In genomic region chr13:55535796-55536193, GRCm38 (mm10) we compare ENCODE assay signal across 8 mouse cellular contexts. TPM values are rescaled to one million over a fixed set of nuclear protein-coding genes. Genes with fewer than 3 reads are reported as not detected.
DNase-seq lines count a peak whose midpoint lies in the region; ATAC-seq and TF ChIP-seq lines count a peak whose summit lies in the region.

No protein-coding gene starts in this region.

- H3K27ac ChIP-seq in heart, embryonic 14.5 days (replicated peaks in 1 of 2; ENCODE audit: control insufficient read depth in 1 of 2, insufficient read depth in 1 of 2, low read depth in 2 of 2, low read length in 2 of 2), result peak overlapping the region in 1 of 2 experiments; percentile 47; a peak in 2 of 4 replicates
- peak overlapping the region; percentile 71 for H3K27ac ChIP-seq in forebrain, embryonic 13.5 days
- no peak overlapping the region for H3K27ac ChIP-seq in liver, embryonic 16.5 days (ENCODE audit: low read length)

- H3K27me3 ChIP-seq in heart, embryonic 14.5 days (ENCODE audit: control insufficient read depth, insufficient read depth, low read length), result no peaks in the 10 kb centered on the region
- H3K27me3 ChIP-seq in G1E (ENCODE audit: insufficient read depth, low read length), result no peaks in the 10 kb centered on the region
- no peaks in the 10 kb centered on the region for H3K27me3 ChIP-seq in forebrain, embryonic 13.5 days
- no peaks in the 10 kb centered on the region for H3K27me3 ChIP-seq in liver, embryonic 16.5 days (ENCODE audit: control insufficient read depth, insufficient read depth, low read depth, low read length)

- peaks cover 76% of the 10 kb centered on the region for H3K36me3 ChIP-seq in heart, embryonic 14.5 days (ENCODE audit: control insufficient read depth, insufficient read depth, low read length)
- H3K36me3 ChIP-seq in G1E (replicated peaks), result peaks cover 84% of the 10 kb centered on the region
- peaks cover 79% of the 10 kb centered on the region for H3K36me3 ChIP-seq in forebrain, embryonic 13.5 days (ENCODE audit: poor library complexity, severe bottlenecking)
- H3K36me3 ChIP-seq in liver, embryonic 16.5 days (ENCODE audit: control insufficient read depth, insufficient read depth), result peaks cover 14% of the 10 kb centered on the region

- WGBS in heart, embryonic 14.5 days, result 16% methylated on average over 17 of the region's 17 CpGs
- WGBS in forebrain, embryonic 13.5 days, result 17% methylated on average over 17 of the region's 17 CpGs
- 17% methylated on average over 17 of the region's 17 CpGs for WGBS in liver, embryonic 16.5 days (ENCODE audit: insufficient replicate concordance)

- peak overlapping the region; percentile 91 for H3K9ac ChIP-seq in heart, embryonic 14.5 days (ENCODE audit: low read length)
- H3K9ac ChIP-seq in forebrain, embryonic 13.5 days, result peak overlapping the region; percentile 89
- H3K9ac ChIP-seq in liver, embryonic 16.5 days (ENCODE audit: low read depth, low read length), result peak overlapping the region; percentile 76

- H3K4me1 ChIP-seq in heart, embryonic 14.5 days (ENCODE audit: control insufficient read depth in 2 of 2, insufficient read depth in 2 of 2, low read length in 2 of 2), result peaks cover 2 to 9% of the 10 kb centered on the region in 2 experiments; a peak in 2 of 4 replicates
- peaks cover 20% of the 10 kb centered on the region for H3K4me1 ChIP-seq in G1E (ENCODE audit: insufficient read depth, low read depth, low read length)
- H3K4me1 ChIP-seq in forebrain, embryonic 13.5 days, result peaks cover 13% of the 10 kb centered on the region
- peaks cover 24% of the 10 kb centered on the region for H3K4me1 ChIP-seq in liver, embryonic 16.5 days (ENCODE audit: control insufficient read depth, low read depth, low read length)

- H3K4me2 ChIP-seq in heart, embryonic 14.5 days (ENCODE audit: low read length), result peak overlapping the region; percentile 92
- peak overlapping the region; percentile 99 for H3K4me2 ChIP-seq in forebrain, embryonic 13.5 days
- H3K4me2 ChIP-seq in liver, embryonic 16.5 days (ENCODE audit: low read depth, low read length), result peak overlapping the region; percentile 69

- no peak for DNase-seq in heart, adult 9 months (ENCODE audit: low spot score in 2 of 2)
- no peak for DNase-seq in G1E (ENCODE audit: low spot score)
- no peak for DNase-seq in c-Kit-positive CD71-positive TER-119-positive erythroid progenitor cells, embryonic 14.5 days (ENCODE audit: low spot score)
- no peak for DNase-seq in T-cell, adult 2 months (ENCODE audit: low spot score)
- no peak for DNase-seq in adipocyte (ENCODE audit: low spot score)

- H3K4me3 ChIP-seq in heart, embryonic 14.5 days (ENCODE audit: control insufficient read depth in 1 of 2, insufficient read depth in 1 of 2, low read depth in 1 of 2, low read length in 2 of 2), result peak overlapping the region; percentile 77 to 87
- H3K4me3 ChIP-seq in G1E (ENCODE audit: low read depth, low read length), result peak overlapping the region; percentile 98
- peak overlapping the region; percentile 84 for H3K4me3 ChIP-seq in forebrain, embryonic 13.5 days
- peak overlapping the region; percentile 81 for H3K4me3 ChIP-seq in liver, embryonic 16.5 days (ENCODE audit: low read depth, low read length)

- TF ChIP-seq CTCF in G1E (IDR thresholded peaks at IDR 0.05; ENCODE audit: low read depth, low read length), result no peak

- no peak; the same call in 1 of the 2 replicates for ATAC-seq in heart, embryonic 14.5 days (ENCODE audit: insufficient number of reproducible peaks, insufficient read depth, low FRiP score, low read depth)
- no peak for ATAC-seq in G1E (ENCODE audit: extremely low read depth, insufficient number of reproducible peaks, low FRiP score, poor library complexity, severe bottlenecking)
- ATAC-seq in forebrain, embryonic 13.5 days, result peak; percentile 7; the same call in 1 of the 2 replicates
- no peak for ATAC-seq in liver, embryonic 16.5 days (ENCODE audit: low read depth)

- no peaks in the 10 kb centered on the region for H3K9me3 ChIP-seq in heart, embryonic 14.5 days (ENCODE audit: control insufficient read depth, low read length)
- no peaks in the 10 kb centered on the region for H3K9me3 ChIP-seq in G1E (replicated peaks)
- H3K9me3 ChIP-seq in forebrain, embryonic 13.5 days (replicated peaks), result no peaks in the 10 kb centered on the region
- H3K9me3 ChIP-seq in liver, embryonic 16.5 days (replicated peaks; ENCODE audit: control insufficient read depth, low read length), result no peaks in the 10 kb centered on the region

RNA-seq across cellular contexts. Expression of gene Ddx41, which starts 0.7 kb away (rescaled TPM):
- 27.8 and 28.9 TPM in 2 replicates for polyA plus RNA-seq in heart, embryonic 14.5 days (2014; fragmentation: Nextera tagmentation; extraction: Ambion mirVana)
- total RNA-seq in G1E (2014; fragmentation: Nextera tagmentation) (51.5 and 60.8 TPM in 2 replicates), G1E (2017) (59.1 and 67.7 TPM in 2 replicates)
- 101 and 104 TPM in 2 replicates for polyA plus RNA-seq in G1E (2012)
- 67.3 and 72.1 TPM in 2 replicates for polyA plus RNA-seq in forebrain, embryonic 13.5 days (2015; fragmentation: Nextera tagmentation; extraction: Ambion mirVana)
- polyA plus RNA-seq in liver, embryonic 16.5 days (2015; fragmentation: Nextera tagmentation; extraction: Ambion mirVana), result 20.9 and 22.0 TPM in 2 replicates

RNA-seq across cellular contexts. Expression of gene Dok3, which starts 6.7 kb away (rescaled TPM):
- 1.3 and 1.4 TPM in 2 replicates for polyA plus RNA-seq in heart, embryonic 14.5 days (2014; fragmentation: Nextera tagmentation; extraction: Ambion mirVana)
- total RNA-seq in G1E (2014; fragmentation: Nextera tagmentation), result 1.6 and 1.7 TPM in 2 replicates
- total RNA-seq in G1E (2017), result 8.4 and 8.8 TPM in 2 replicates
- 11.6 and 14.4 TPM in 2 replicates for polyA plus RNA-seq in G1E (2012)
- polyA plus RNA-seq in forebrain, embryonic 13.5 days (2015; fragmentation: Nextera tagmentation; extraction: Ambion mirVana), result 2.1 and 3.7 TPM in 2 replicates
- 9.3 and 10.9 TPM in 2 replicates for polyA plus RNA-seq in liver, embryonic 16.5 days (2015; fragmentation: Nextera tagmentation; extraction: Ambion mirVana)

RNA-seq across cellular contexts. Expression of gene Pdlim7, which starts 22.3 kb away (rescaled TPM):
- polyA plus RNA-seq in heart, embryonic 14.5 days (2014; fragmentation: Nextera tagmentation; extraction: Ambion mirVana), result 329 and 370 TPM in 2 replicates
- total RNA-seq in G1E (2014; fragmentation: Nextera tagmentation) (19.9 and 20.0 TPM in 2 replicates), G1E (2017) (8.5 and 13.5 TPM in 2 replicates)
- 52.5 and 61.7 TPM in 2 replicates for polyA plus RNA-seq in G1E (2012)
- 152 and 157 TPM in 2 replicates for polyA plus RNA-seq in forebrain, embryonic 13.5 days (2015; fragmentation: Nextera tagmentation; extraction: Ambion mirVana)
- 24.4 and 27.9 TPM in 2 replicates for polyA plus RNA-seq in liver, embryonic 16.5 days (2015; fragmentation: Nextera tagmentation; extraction: Ambion mirVana)

RNA-seq across cellular contexts. Expression of gene Fam193b, which starts 35.1 kb away (rescaled TPM):
- 16.8 and 19.5 TPM in 2 replicates for polyA plus RNA-seq in heart, embryonic 14.5 days (2014; fragmentation: Nextera tagmentation; extraction: Ambion mirVana)
- total RNA-seq in G1E (2014; fragmentation: Nextera tagmentation) (54.4 and 65.4 TPM in 2 replicates), G1E (2017) (23.3 and 25.8 TPM in 2 replicates)
- 57.3 and 68.0 TPM in 2 replicates for polyA plus RNA-seq in G1E (2012)
- 58.1 and 58.7 TPM in 2 replicates for polyA plus RNA-seq in forebrain, embryonic 13.5 days (2015; fragmentation: Nextera tagmentation; extraction: Ambion mirVana)
- 8.4 and 8.7 TPM in 2 replicates for polyA plus RNA-seq in liver, embryonic 16.5 days (2015; fragmentation: Nextera tagmentation; extraction: Ambion mirVana)

RNA-seq across cellular contexts. Expression of gene Tmed9, which starts 37.7 kb away (rescaled TPM):
- polyA plus RNA-seq in heart, embryonic 14.5 days (2014; fragmentation: Nextera tagmentation; extraction: Ambion mirVana), result 35.0 and 58.4 TPM in 2 replicates
- total RNA-seq in G1E (2014; fragmentation: Nextera tagmentation), result 46.5 and 56.7 TPM in 2 replicates
- total RNA-seq in G1E (2017), result 100 and 102 TPM in 2 replicates
- polyA plus RNA-seq in G1E (2012), result 149 and 172 TPM in 2 replicates
- 101 and 120 TPM in 2 replicates for polyA plus RNA-seq in forebrain, embryonic 13.5 days (2015; fragmentation: Nextera tagmentation; extraction: Ambion mirVana)
- polyA plus RNA-seq in liver, embryonic 16.5 days (2015; fragmentation: Nextera tagmentation; extraction: Ambion mirVana), result 55.7 and 63.6 TPM in 2 replicates
